Mouse (Mus musculus): Measurements from ENCODE around the gene Celf2. TPM values are rescaled to one million over a fixed set of nuclear protein-coding genes. Genes with fewer than 3 reads are reported as not detected.

Celf2 gene
- polyA plus RNA-seq, 1 experiment from 2014 or later = 13.9 TPM

DNA sequence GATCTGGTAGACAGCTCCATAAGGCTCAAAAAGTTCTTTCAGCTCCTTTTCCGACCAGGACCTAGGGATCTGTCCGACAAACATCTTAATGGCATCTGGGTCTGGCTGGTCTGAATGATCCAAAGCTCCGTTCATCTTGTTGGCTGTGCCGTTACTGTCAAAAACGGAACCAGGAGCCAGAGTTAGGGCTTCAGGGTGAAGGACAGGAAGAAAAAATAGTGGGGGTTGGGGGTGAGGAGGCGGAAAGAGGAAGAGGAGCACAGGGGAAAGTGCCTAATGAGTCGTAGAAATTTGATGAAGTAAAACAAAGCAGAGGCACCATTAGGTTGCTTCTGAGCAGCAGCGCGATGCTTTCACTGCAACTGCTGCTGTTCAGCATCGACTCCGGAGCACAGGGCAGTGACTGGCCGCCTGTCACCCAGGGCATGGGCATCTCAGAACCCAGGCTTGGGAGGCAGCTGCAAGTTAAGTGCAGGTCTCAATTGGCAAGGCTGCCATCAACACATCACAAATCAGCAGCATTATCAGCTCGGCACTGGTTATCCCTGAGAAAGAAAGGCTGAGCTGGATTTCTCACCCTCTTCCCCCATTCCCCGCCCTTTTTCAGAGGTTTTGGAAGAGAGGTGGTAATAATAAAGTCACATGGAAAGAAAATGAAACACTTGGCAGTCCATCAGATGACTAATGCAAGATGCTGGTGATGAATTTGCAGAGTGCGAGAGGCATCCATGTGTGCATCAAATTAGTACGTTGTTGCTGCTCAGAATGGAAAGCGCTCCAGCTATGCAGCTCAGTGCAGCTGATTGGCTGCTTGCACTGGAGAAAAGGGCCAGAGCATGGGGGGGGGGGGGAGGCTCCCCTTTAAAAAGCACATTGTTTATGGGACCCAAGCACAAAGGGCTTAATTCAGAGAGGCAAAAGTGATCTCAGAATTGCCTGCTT lies 787.6 kb downstream of the Celf2 start:
- Histone ChIP-seq H3K27me3 (ENCODE audit: insufficient read depth, low read length) (no peaks in the 10 kb centered on the region), H3K9ac (ENCODE audit: low read depth, low read length) (no peak overlapping the region)

DNA sequence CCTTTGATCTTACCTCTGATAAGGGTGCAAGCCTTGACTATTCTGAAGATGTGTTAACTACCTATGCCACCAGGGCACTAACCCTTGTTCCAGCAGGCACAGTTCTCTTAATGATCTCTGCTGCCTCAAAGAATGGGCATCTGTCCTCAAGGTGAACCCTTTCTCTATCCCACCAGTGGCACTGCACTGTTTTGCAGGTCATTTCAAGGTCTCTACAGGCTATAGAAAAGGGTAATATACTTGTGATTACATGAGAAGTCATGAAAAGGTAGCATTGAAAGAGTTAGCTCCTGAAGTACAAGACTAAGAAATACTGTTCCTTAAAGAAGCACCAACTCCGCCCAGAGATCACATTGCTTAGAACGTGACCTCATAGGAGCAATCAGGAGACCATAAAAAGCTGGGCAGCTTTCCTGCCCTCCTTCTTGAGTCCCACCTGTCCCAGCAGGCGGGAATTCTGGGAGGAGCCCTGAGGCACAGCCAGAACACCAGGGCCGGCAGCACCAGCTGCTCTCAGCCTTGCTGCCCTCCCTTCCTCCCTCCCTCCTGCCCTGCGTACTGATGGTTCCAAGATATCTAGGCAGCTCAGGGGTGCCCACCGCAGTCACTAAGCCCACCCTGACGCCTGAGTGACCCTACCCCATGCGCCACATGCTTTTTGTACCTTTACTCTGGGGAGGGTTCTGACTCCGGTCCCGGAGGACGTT lies 788.5 kb downstream of the Celf2 start:
- TF ChIP-seq CTCF (IDR thresholded peaks at IDR 0.05; ENCODE audit: low read depth) = no peak
- Histone ChIP-seq H3K4me1 (replicated peaks; ENCODE audit: insufficient read depth, low read length) (no peaks in the 10 kb centered on the region), H3K9ac (ENCODE audit: low read depth, low read length) (no peak overlapping the region), H3K27me3 (ENCODE audit: insufficient read depth, low read length) (no peaks in the 10 kb centered on the region), H3K4me2 (ENCODE audit: low read length) (peak overlapping the region; percentile 66), H3K4me3 (replicated peaks; ENCODE audit: low read depth, low read length) (peak overlapping the region; percentile 30), H3K27ac (no peak overlapping the region), H3K36me3 (ENCODE audit: insufficient read depth, low read length) (no peaks in the 10 kb centered on the region), H3K9me3 (replicated peaks; ENCODE audit: low read length) (no peaks in the 10 kb centered on the region)
- peak; percentile 45 for DNase-seq (ENCODE audit: low spot score)
- ATAC-seq (replicated peaks; ENCODE audit: low FRiP score, low read depth) = peak; percentile 87
- 15% methylated on average over 11 of the region's 11 CpGs for WGBS

More for the DNA sequence above, 787.6 kb downstream of the Celf2 start:
- Histone ChIP-seq H3K4me2 (ENCODE audit: low read length) (peak overlapping the region; percentile 66), H3K4me1 (replicated peaks; ENCODE audit: insufficient read depth, low read length) (no peaks in the 10 kb centered on the region), H3K36me3 (ENCODE audit: insufficient read depth, low read length) (no peaks in the 10 kb centered on the region), H3K4me3 (replicated peaks; ENCODE audit: low read depth, low read length) (peak overlapping the region; percentile 30), H3K9me3 (replicated peaks; ENCODE audit: low read length) (no peaks in the 10 kb centered on the region), H3K27ac (0 out of 2 replicates have a peak overlapping the region, but pooled peaks have one; percentile 2)
- ATAC-seq (replicated peaks; ENCODE audit: low FRiP score, low read depth) = 0 out of 2 replicates have a peak, but pooled peaks have one; percentile 48
- WGBS = 5% methylated on average over 17 of the region's 17 CpGs
- TF ChIP-seq CTCF (IDR thresholded peaks at IDR 0.05; ENCODE audit: low read depth) = no peak
- peak; percentile 28 for DNase-seq (ENCODE audit: low spot score)

DNA sequence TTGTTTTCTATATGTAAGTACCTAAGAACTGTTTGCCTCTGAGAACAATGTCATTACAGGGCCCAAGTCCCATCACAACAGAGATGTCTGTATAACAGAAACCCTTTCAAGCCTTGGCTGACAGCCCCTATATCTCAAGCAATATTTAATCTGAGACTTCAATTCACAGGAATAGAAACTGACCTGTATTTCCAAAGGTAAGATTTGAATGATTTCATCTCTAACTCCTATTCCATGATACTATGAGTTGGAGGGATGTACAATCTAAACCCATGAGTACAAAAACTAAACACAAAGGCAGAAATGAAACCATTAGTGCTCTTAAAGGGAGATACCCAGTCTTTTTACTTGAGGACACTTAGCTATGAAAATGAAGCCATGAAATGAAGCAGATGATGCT lies 790.5 kb downstream of the Celf2 start:
- ATAC-seq (replicated peaks; ENCODE audit: low FRiP score, low read depth) (no peak), DNase-seq (ENCODE audit: low spot score) (no peak)
- Histone ChIP-seq H3K4me3 (replicated peaks; ENCODE audit: low read depth, low read length) (no peak overlapping the region), H3K27ac (no peak overlapping the region), H3K36me3 (ENCODE audit: insufficient read depth, low read length) (no peaks in the 10 kb centered on the region), H3K9me3 (replicated peaks; ENCODE audit: low read length) (no peaks in the 10 kb centered on the region), H3K9ac (ENCODE audit: low read depth, low read length) (no peak overlapping the region), H3K4me2 (ENCODE audit: low read length) (no peak overlapping the region), H3K27me3 (ENCODE audit: insufficient read depth, low read length) (no peaks in the 10 kb centered on the region), H3K4me1 (replicated peaks; ENCODE audit: insufficient read depth, low read length) (no peaks in the 10 kb centered on the region)
- no peak for TF ChIP-seq CTCF (IDR thresholded peaks at IDR 0.05; ENCODE audit: low read depth)

DNA sequence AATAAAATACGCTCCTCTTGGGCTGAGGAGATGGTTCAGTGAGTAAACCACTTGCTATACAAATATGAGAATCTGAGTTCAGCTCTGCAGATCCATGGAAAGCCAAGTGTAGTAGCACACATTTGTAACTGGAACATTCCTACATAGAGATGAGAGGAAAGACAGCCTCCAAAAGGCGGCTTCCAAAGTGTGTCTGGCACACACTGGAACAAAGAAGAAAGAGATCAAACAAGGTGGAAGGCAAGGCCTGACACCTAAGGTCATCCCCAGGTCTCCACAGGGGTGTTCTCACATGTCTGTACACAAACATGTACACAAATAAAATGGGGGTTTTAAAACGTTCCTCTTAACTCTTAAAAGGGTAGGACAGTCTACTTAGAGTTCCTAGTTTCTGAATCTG lies 791.4 kb downstream of the Celf2 start:
- ATAC-seq (replicated peaks; ENCODE audit: low FRiP score, low read depth) (no peak), DNase-seq (ENCODE audit: low spot score) (no peak)
- H3K36me3 ChIP-seq (ENCODE audit: insufficient read depth, low read length) = no peaks in the 10 kb centered on the region
- no peak overlapping the region for H3K4me3 ChIP-seq (replicated peaks; ENCODE audit: low read depth, low read length)
- no peaks in the 10 kb centered on the region for H3K4me1 ChIP-seq (replicated peaks; ENCODE audit: insufficient read depth, low read length)
- H3K4me2 ChIP-seq (ENCODE audit: low read length) = no peak overlapping the region
- no peaks in the 10 kb centered on the region for H3K27me3 ChIP-seq (ENCODE audit: insufficient read depth, low read length)
- no peak overlapping the region for H3K27ac ChIP-seq
- H3K9me3 ChIP-seq (replicated peaks; ENCODE audit: low read length) = no peaks in the 10 kb centered on the region
- TF ChIP-seq CTCF (IDR thresholded peaks at IDR 0.05; ENCODE audit: low read depth) = no peak
- WGBS = 62% methylated on average over 3 of the region's 3 CpGs
- no peak overlapping the region for H3K9ac ChIP-seq (ENCODE audit: low read depth, low read length)

DNA sequence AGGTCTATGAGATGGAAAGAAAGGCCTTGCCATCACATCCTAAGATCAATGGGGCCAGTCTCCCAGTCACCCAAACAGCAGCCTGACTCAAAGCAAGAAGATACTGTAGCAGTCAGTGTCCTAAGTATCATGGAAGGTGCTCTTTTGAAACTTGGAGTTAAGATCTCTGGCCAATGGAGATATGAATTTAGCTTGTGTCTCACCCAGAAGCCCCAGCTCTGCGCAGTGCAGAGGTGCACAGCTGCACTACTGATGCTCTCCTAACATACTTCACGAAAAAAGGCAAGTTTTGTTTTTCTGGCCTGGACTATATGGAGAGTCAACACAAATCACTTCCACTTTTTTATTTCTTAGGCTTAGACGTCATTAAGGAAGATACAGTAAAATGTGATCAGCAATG lies 793.8 kb downstream of the Celf2 start:
- WGBS = 83% methylated on average over 3 of the region's 3 CpGs
- ATAC-seq (replicated peaks; ENCODE audit: low FRiP score, low read depth) (no peak), DNase-seq (ENCODE audit: low spot score) (no peak)
- no peak for TF ChIP-seq CTCF (IDR thresholded peaks at IDR 0.05; ENCODE audit: low read depth)
- no peak overlapping the region for H3K4me2 ChIP-seq (ENCODE audit: low read length)
- no peaks in the 10 kb centered on the region for H3K36me3 ChIP-seq (ENCODE audit: insufficient read depth, low read length)
- no peak overlapping the region for H3K27ac ChIP-seq
- H3K9me3 ChIP-seq (replicated peaks; ENCODE audit: low read length) = no peaks in the 10 kb centered on the region
- H3K4me3 ChIP-seq (replicated peaks; ENCODE audit: low read depth, low read length) = no peak overlapping the region
- H3K27me3 ChIP-seq (ENCODE audit: insufficient read depth, low read length) = no peaks in the 10 kb centered on the region
- H3K4me1 ChIP-seq (replicated peaks; ENCODE audit: insufficient read depth, low read length) = no peaks in the 10 kb centered on the region
- no peak overlapping the region for H3K9ac ChIP-seq (ENCODE audit: low read depth, low read length)

DNA sequence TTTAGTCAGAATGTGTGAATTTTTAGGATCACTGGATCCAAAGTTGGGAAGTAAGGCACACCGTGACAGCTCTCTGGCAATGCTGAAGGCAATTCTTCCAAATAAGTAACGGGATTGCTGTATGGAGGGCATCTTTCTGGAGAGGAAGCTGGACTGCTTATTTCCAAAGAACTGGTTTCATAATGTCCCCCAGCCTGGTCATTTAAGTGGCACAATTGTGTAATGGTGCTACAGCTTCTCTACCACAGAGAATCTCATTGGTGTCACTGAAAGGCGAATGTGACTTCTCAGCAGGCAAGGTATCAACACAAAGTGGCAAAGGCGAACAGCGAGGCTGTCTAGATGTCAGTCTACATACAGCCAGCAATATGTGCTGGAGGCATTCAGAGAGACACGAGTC lies 795.8 kb downstream of the Celf2 start:
- no peaks in the 10 kb centered on the region for H3K9me3 ChIP-seq (replicated peaks; ENCODE audit: low read length)
- no peaks in the 10 kb centered on the region for H3K27me3 ChIP-seq (ENCODE audit: insufficient read depth, low read length)

More for the DNA sequence above, 795.8 kb downstream of the Celf2 start:
- Histone ChIP-seq H3K36me3 (ENCODE audit: insufficient read depth, low read length) (no peaks in the 10 kb centered on the region), H3K27ac (no peak overlapping the region), H3K9ac (ENCODE audit: low read depth, low read length) (no peak overlapping the region), H3K4me3 (replicated peaks; ENCODE audit: low read depth, low read length) (no peak overlapping the region), H3K4me2 (ENCODE audit: low read length) (no peak overlapping the region), H3K4me1 (replicated peaks; ENCODE audit: insufficient read depth, low read length) (no peaks in the 10 kb centered on the region)
- TF ChIP-seq CTCF (IDR thresholded peaks at IDR 0.05; ENCODE audit: low read depth) = no peak
- DNase-seq (ENCODE audit: low spot score) = no peak
- 86% methylated on average over 6 of the region's 6 CpGs for WGBS
- no peak for ATAC-seq (replicated peaks; ENCODE audit: low FRiP score, low read depth)

Data from kidney, postnatal 0 days (tissue).